Mouse (Mus musculus): ENCODE measurements around the gene Zdhhc20.

DNA sequence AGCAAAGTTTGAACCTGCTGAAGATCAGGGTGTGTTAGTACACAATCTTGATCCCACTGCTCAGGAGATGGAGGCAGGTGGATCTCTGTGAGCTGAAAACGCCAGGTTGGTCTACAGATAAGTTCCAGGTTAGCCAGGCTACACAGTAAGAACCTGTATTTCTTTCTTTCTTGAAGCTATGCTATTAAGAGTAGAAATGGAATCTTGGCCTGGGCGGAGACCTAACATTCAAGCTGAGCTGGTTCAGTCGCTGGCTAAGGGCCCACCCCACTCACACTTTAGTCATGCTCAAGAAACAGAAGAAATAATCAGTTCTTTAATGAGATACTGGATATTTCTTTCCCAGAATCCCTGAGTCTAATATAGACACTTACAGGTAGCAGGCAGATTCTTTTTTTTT lies 6.7 kb downstream of the Zdhhc20 start:
- TF ChIP-seq ZNF384 (IDR thresholded peaks at IDR 0.05; ENCODE audit: low read depth, low read length) (no peak), HCFC1 (IDR thresholded peaks at IDR 0.05; ENCODE audit: borderline replicate concordance, insufficient read depth, low read length) (no peak), MAFK (IDR thresholded peaks at IDR 0.05; ENCODE audit: insufficient read depth, low read depth, low read length) (no peak)
